Mouse (Mus musculus): ENCODE measurements at regions not wholly inside any gene's neighbourhood (a gene's known extent, or its start where the extent isn't known, plus 50 kb on each side); places are given as distances from the start of the nearest gene placed in this dataset.
A peak's percentile ranks its signal among the peaks of the same experiment; 100 is the strongest.
"Not testable (repeated sequence)": the region's sequence is repeated elsewhere in the genome, so short reads cannot be mapped to it uniquely, and the experiment has no call there.

GRCm38 (mm10) chr10:57046891-57047290 lies 439.3 kb upstream of the Hsf2 start:
- H3K4me1 ChIP-seq (replicated peaks; ENCODE audit: control insufficient read depth, insufficient read depth, low read length), result no peaks in the 10 kb centered on the region
- no peaks in the 10 kb centered on the region for H3K27me3 ChIP-seq (replicated peaks; ENCODE audit: control insufficient read depth, insufficient read depth, low read length)
- H3K9ac ChIP-seq (replicated peaks; ENCODE audit: low read depth, low read length), result no peak overlapping the region
- 45% methylated on average over 2 of the region's 2 CpGs for WGBS
- H3K36me3 ChIP-seq (ENCODE audit: control insufficient read depth, insufficient read depth), result no peaks in the 10 kb centered on the region
- no peak overlapping the region for H3K4me3 ChIP-seq (replicated peaks; ENCODE audit: low read length)
- H3K4me2 ChIP-seq (ENCODE audit: low read length), result no peak overlapping the region
- H3K9me3 ChIP-seq (ENCODE audit: control insufficient read depth, low read length), result no peaks in the 10 kb centered on the region
- no peak overlapping the region for H3K27ac ChIP-seq (ENCODE audit: low read length)
- no peak for ATAC-seq

GRCm38 (mm10) chr10:57047719-57048118 lies 438.5 kb upstream of the Hsf2 start:
- Histone ChIP-seq H3K27ac (ENCODE audit: low read length) (no peak overlapping the region), H3K9me3 (ENCODE audit: control insufficient read depth, low read length) (no peaks in the 10 kb centered on the region), H3K27me3 (replicated peaks; ENCODE audit: control insufficient read depth, insufficient read depth, low read length) (no peaks in the 10 kb centered on the region), H3K9ac (replicated peaks; ENCODE audit: low read depth, low read length) (no peak overlapping the region), H3K36me3 (ENCODE audit: control insufficient read depth, insufficient read depth) (no peaks in the 10 kb centered on the region), H3K4me2 (ENCODE audit: low read length) (no peak overlapping the region), H3K4me1 (replicated peaks; ENCODE audit: control insufficient read depth, insufficient read depth, low read length) (no peaks in the 10 kb centered on the region), H3K4me3 (replicated peaks; ENCODE audit: low read length) (no peak overlapping the region)
- no peak for ATAC-seq

GRCm38 (mm10) chr10:57053375-57053774 lies 432.8 kb upstream of the Hsf2 start:
- H3K4me1 ChIP-seq (replicated peaks; ENCODE audit: control insufficient read depth, insufficient read depth, low read length); H3K27ac ChIP-seq (ENCODE audit: low read length); H3K36me3 ChIP-seq (ENCODE audit: control insufficient read depth, insufficient read depth); H3K4me2 ChIP-seq (ENCODE audit: low read length); H3K9me3 ChIP-seq (ENCODE audit: control insufficient read depth, low read length); H3K27me3 ChIP-seq (replicated peaks; ENCODE audit: control insufficient read depth, insufficient read depth, low read length); H3K4me3 ChIP-seq (replicated peaks; ENCODE audit: low read length); ATAC-seq; H3K9ac ChIP-seq (replicated peaks; ENCODE audit: low read depth, low read length): not testable (repeated sequence)
- 88% methylated on average over 2 of the region's 2 CpGs for WGBS

DNA sequence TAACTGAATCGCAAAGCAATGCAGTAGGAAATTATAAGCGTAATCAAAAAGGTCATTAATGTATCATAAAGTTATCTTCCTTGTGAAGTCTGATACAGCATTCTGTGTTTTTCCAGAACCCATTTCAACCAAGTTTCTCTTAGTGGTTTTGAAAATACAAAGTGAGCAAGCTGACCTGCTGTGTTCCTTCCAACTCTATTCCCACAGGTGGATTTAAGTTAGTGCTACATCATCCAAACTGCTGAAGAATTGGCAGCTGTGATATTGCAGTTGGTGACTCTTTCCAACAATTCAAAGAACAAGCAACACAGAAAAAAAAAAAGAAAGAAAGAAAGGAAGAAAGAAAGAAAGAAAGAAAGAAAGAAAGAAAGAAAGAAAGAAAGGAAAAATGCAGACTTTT lies 396.1 kb upstream of the Hsf2 start:
- WGBS, result 99% methylated on average over 2 of the region's 2 CpGs
- Histone ChIP-seq H3K27me3 (replicated peaks; ENCODE audit: control insufficient read depth, insufficient read depth, low read length) (no peaks in the 10 kb centered on the region), H3K27ac (ENCODE audit: low read length) (no peak overlapping the region), H3K9ac (replicated peaks; ENCODE audit: low read depth, low read length) (no peak overlapping the region), H3K4me1 (replicated peaks; ENCODE audit: control insufficient read depth, insufficient read depth, low read length) (no peaks in the 10 kb centered on the region), H3K4me3 (replicated peaks; ENCODE audit: low read length) (no peak overlapping the region), H3K4me2 (ENCODE audit: low read length) (no peak overlapping the region), H3K9me3 (ENCODE audit: control insufficient read depth, low read length) (no peaks in the 10 kb centered on the region), H3K36me3 (ENCODE audit: control insufficient read depth, insufficient read depth) (no peaks in the 10 kb centered on the region)
- ATAC-seq, result no peak

- no peaks in the 10 kb centered on the region for H3K36me3 ChIP-seq (ENCODE audit: control insufficient read depth, insufficient read depth)
- peak; percentile 70 for ATAC-seq
- H3K9ac ChIP-seq (replicated peaks; ENCODE audit: low read depth, low read length), result no peak overlapping the region
- no peaks in the 10 kb centered on the region for H3K27me3 ChIP-seq (replicated peaks; ENCODE audit: control insufficient read depth, insufficient read depth, low read length)
- no peak overlapping the region for H3K4me2 ChIP-seq (ENCODE audit: low read length)
- H3K4me3 ChIP-seq (replicated peaks; ENCODE audit: low read length), result no peak overlapping the region
- WGBS, result 46% methylated on average over 3 of the region's 3 CpGs
- no peaks in the 10 kb centered on the region for H3K4me1 ChIP-seq (replicated peaks; ENCODE audit: control insufficient read depth, insufficient read depth, low read length)
- no peak overlapping the region for H3K27ac ChIP-seq (ENCODE audit: low read length)
- no peaks in the 10 kb centered on the region for H3K9me3 ChIP-seq (ENCODE audit: control insufficient read depth, low read length)
Measured at GRCm38 (mm10) chr10:57095920-57096319, 390.3 kb upstream of the Hsf2 start.

DNA sequence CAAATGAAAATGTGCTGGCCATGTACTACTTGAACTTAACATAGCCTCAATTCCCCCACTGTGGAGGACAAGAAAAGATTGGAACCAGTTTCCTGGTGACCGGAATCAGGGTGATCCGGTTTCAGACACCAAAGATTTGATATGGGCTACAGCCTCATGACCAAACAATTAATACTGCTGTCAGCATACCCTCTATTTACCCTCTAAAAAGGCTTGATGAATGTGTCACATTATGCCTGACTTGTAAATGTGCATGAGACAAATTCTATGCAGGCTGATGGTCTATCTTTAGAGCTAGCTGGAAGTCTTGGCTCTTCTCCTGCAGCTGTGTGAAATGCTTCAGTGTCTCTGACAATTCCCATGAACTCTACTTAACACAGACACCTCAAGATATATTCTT lies 372.8 kb upstream of the Hsf2 start:
- no peak overlapping the region for H3K27ac ChIP-seq (ENCODE audit: low read length)
- ATAC-seq, result no peak
- H3K36me3 ChIP-seq (ENCODE audit: control insufficient read depth, insufficient read depth), result no peaks in the 10 kb centered on the region
- H3K9ac ChIP-seq (replicated peaks; ENCODE audit: low read depth, low read length), result no peak overlapping the region
- WGBS, result 88% methylated on average over 2 of the region's 2 CpGs
- H3K4me1 ChIP-seq (replicated peaks; ENCODE audit: control insufficient read depth, insufficient read depth, low read length), result no peaks in the 10 kb centered on the region
- H3K9me3 ChIP-seq (ENCODE audit: control insufficient read depth, low read length), result no peaks in the 10 kb centered on the region
- no peaks in the 10 kb centered on the region for H3K27me3 ChIP-seq (replicated peaks; ENCODE audit: control insufficient read depth, insufficient read depth, low read length)
- no peak overlapping the region for H3K4me3 ChIP-seq (replicated peaks; ENCODE audit: low read length)
- H3K4me2 ChIP-seq (ENCODE audit: low read length), result no peak overlapping the region

GRCm38 (mm10) chr10:57114696-57115271 lies 371.4 kb upstream of the Hsf2 start:
- H3K36me3 ChIP-seq (ENCODE audit: control insufficient read depth, insufficient read depth), result no peaks in the 10 kb centered on the region
- 91% methylated on average over 8 of the region's 8 CpGs for WGBS
- H3K4me1 ChIP-seq (replicated peaks; ENCODE audit: control insufficient read depth, insufficient read depth, low read length), result no peaks in the 10 kb centered on the region
- no peak overlapping the region for H3K4me2 ChIP-seq (ENCODE audit: low read length)
- H3K27me3 ChIP-seq (replicated peaks; ENCODE audit: control insufficient read depth, insufficient read depth, low read length), result no peaks in the 10 kb centered on the region
- ATAC-seq, result no peak
- H3K9ac ChIP-seq (replicated peaks; ENCODE audit: low read depth, low read length), result no peak overlapping the region
- no peak overlapping the region for H3K27ac ChIP-seq (ENCODE audit: low read length)
- no peak overlapping the region for H3K4me3 ChIP-seq (replicated peaks; ENCODE audit: low read length)
- no peaks in the 10 kb centered on the region for H3K9me3 ChIP-seq (ENCODE audit: control insufficient read depth, low read length)

DNA sequence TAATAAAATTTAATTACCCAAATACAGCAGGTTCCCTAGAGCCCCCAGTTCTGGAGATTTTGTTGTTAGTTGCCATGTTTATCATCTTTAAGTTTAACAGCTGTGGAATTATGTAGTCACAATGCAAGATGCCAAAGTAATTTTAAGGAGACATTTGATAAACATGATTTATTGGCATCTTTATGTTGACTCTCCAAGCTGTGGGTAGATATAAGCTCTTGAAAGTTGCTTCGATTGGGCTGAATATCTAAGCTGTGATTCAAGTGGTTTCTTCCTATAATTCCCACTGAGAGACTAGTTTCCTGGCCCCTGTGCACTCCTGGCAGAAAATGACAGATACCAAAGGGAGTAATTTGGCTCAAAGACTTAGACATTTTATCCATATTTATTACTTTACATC lies 364.7 kb upstream of the Hsf2 start:
- Histone ChIP-seq H3K27me3 (replicated peaks; ENCODE audit: control insufficient read depth, insufficient read depth, low read length) (no peaks in the 10 kb centered on the region), H3K4me2 (ENCODE audit: low read length) (no peak overlapping the region), H3K4me3 (replicated peaks; ENCODE audit: low read length) (no peak overlapping the region), H3K36me3 (ENCODE audit: control insufficient read depth, insufficient read depth) (no peaks in the 10 kb centered on the region), H3K27ac (ENCODE audit: low read length) (no peak overlapping the region), H3K9me3 (ENCODE audit: control insufficient read depth, low read length) (no peaks in the 10 kb centered on the region), H3K4me1 (replicated peaks; ENCODE audit: control insufficient read depth, insufficient read depth, low read length) (no peaks in the 10 kb centered on the region), H3K9ac (replicated peaks; ENCODE audit: low read depth, low read length) (no peak overlapping the region)
- ATAC-seq, result peak; percentile 55; the same call in 1 of the 2 replicates
- WGBS, result 76% methylated on average over 1 of the region's 1 CpGs

- Histone ChIP-seq H3K27ac (ENCODE audit: low read length) (no peak overlapping the region), H3K9me3 (ENCODE audit: control insufficient read depth, low read length) (no peaks in the 10 kb centered on the region), H3K4me1 (replicated peaks; ENCODE audit: control insufficient read depth, insufficient read depth, low read length) (no peaks in the 10 kb centered on the region), H3K36me3 (ENCODE audit: control insufficient read depth, insufficient read depth) (no peaks in the 10 kb centered on the region), H3K4me2 (ENCODE audit: low read length) (no peak overlapping the region), H3K9ac (replicated peaks; ENCODE audit: low read depth, low read length) (no peak overlapping the region), H3K27me3 (replicated peaks; ENCODE audit: control insufficient read depth, insufficient read depth, low read length) (no peaks in the 10 kb centered on the region), H3K4me3 (replicated peaks; ENCODE audit: low read length) (no peak overlapping the region)
- ATAC-seq, result no peak
- WGBS, result 67% methylated on average over 3 of the region's 3 CpGs
Measured at GRCm38 (mm10) chr10:57127185-57127584, 359.0 kb upstream of the Hsf2 start.

DNA sequence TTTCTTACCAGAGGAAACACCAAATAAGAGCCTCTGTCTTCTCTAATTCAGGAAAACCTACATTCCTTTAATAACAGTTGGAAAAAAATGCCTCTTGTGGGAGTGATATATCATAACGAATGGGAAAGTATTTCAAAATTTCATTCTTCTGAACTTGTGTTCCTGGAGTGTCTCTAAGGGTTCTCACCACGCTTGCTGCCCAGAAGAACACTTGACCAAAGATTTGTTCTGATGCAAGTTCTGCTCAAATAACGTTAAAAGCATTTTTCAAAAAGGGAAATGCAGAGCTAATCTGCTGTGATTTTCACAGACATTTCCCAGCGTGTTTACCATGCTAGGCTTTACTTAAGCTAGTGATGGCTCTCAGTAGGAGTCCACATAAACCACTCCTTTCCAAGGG lies 329.8 kb upstream of the Hsf2 start:
- Histone ChIP-seq H3K4me2 (ENCODE audit: low read length) (no peak overlapping the region), H3K4me1 (replicated peaks; ENCODE audit: control insufficient read depth, insufficient read depth, low read length) (no peaks in the 10 kb centered on the region), H3K27ac (ENCODE audit: low read length) (no peak overlapping the region), H3K9me3 (ENCODE audit: control insufficient read depth, low read length) (no peaks in the 10 kb centered on the region), H3K4me3 (replicated peaks; ENCODE audit: low read length) (no peak overlapping the region), H3K27me3 (replicated peaks; ENCODE audit: control insufficient read depth, insufficient read depth, low read length) (no peaks in the 10 kb centered on the region), H3K36me3 (ENCODE audit: control insufficient read depth, insufficient read depth) (no peaks in the 10 kb centered on the region), H3K9ac (replicated peaks; ENCODE audit: low read depth, low read length) (no peak overlapping the region)
- no peak for ATAC-seq
- 82% methylated on average over 4 of the region's 4 CpGs for whole genome bisulfite sequencing

Data from forebrain, embryonic 16.5 days (tissue).